Mouse (Mus musculus): ENCODE results near the gene Cbl. TPM values are rescaled to one million over a fixed set of nuclear protein-coding genes. Genes with fewer than 3 reads are reported as not detected.

Cbl gene
- polyA plus RNA-seq, 1 experiment: 14.1 TPM

DNA sequence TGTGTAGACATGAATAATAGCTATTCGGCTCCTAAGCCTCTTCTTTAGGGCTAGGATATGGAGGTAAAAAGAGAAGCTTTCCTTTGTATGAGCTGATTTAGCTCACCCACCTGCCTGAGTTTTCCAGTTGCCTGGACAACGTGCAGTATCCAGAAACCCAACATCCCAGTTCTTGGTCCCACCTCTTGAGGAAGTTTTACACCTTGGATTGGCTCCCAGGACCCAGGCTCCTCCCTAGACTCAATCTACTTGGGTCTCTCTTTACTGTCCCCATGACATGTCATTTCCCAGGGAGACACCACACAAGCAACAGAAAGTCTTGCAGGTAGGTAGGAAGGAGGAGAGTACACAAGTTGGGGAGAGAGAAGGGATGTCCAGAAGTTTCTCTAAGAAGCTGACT lies 6.5 kb upstream of the Cbl start, which contains the start of gene Ccdc153:
Gene Ccdc153, plus strand, starts transcription at position 278 of the 400 bp plus-strand sequence.
- no peak for DNase-seq (ENCODE audit: low read depth)

GRCm38 (mm10) chr9:44239447-44239846 lies 5.6 kb upstream of the Cbl start:
- DNase-seq (ENCODE audit: low read depth): no peak

GRCm38 (mm10) chr9:44238501-44239190 lies 4.8 kb upstream of the Cbl start:
- DNase-seq (ENCODE audit: low read depth): no peak

- no peak for DNase-seq (ENCODE audit: low read depth)
Observed at GRCm38 (mm10) chr9:44237128-44237527, 3.3 kb upstream of the Cbl start.

- no peak for DNase-seq (ENCODE audit: low read depth)
Observed at GRCm38 (mm10) chr9:44236601-44237000, 2.8 kb upstream of the Cbl start.

DNA sequence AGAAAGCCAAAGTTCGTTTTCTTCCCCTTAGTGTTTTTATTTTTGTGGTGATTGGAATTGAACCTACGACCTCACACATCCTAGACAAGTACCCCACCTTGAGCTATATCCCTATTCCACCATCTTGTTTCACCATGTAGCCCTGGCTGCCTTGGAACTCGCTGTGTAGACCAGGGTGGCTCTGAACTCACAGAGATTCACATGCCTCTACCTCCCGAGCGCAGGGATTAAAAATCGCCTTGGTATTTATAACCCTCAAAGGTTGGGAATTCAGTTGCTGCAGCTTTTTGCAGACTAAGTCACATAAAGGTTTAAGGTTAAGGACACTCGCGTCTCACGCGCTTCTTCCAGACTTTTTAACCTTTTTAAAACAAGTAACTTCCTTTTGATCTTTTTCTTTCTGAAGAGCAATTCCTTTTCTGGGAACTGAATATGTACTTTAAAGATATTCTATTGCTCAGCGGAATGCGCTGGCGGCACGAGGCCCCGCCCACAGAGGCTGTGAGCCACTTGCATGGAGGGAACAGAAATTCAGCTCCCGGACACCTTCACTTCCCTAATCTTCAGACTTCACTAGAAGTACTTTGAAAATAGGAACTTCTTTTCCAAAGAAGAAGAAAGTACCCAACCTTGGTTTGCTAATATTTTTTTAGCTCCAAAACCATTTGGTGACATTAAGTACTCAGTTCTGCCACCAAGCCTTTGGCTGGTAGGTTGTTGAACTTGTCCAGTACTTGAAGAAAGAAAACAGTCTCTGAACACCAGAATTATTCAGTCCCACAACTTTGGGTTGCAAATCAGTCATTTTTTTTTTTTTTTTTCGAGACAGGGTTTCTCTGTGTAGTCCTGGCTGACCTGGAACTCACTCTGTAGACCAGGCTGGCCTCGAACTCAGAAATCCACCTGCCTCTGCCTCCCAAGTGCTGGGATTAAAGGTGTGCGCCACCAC lies 904 bp upstream of the Cbl start:
- DNase-seq (ENCODE audit: low read depth): no peak

- DNase-seq (ENCODE audit: low read depth): peak; percentile 46
Observed at GRCm38 (mm10) chr9:44233021-44233801, 638 bp downstream of the Cbl start.

- DNase-seq (ENCODE audit: low read depth): peak; percentile 63
Observed at GRCm38 (mm10) chr9:44231609-44232008, 2.2 kb downstream of the Cbl start.

DNA sequence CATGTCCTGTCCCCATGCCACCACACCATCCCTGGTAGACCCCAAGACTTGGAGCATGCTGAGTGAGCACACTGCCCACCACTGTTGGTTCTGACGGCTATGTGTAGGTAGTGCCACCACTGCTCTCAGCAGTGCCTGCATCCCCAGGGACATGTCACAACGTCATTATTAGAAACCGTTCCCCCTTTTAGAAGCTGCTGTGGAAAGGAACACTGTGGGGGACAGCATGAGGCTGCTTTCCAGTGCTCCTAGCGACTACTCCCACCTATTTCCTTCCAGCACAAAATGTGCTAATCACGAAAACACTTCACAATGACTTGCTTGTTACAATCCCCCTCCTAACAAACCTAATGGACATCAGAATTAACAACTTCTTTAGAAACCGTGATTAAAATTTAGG lies 7.9 kb downstream of the Cbl start:
- no peak for DNase-seq (ENCODE audit: low read depth)

DNA sequence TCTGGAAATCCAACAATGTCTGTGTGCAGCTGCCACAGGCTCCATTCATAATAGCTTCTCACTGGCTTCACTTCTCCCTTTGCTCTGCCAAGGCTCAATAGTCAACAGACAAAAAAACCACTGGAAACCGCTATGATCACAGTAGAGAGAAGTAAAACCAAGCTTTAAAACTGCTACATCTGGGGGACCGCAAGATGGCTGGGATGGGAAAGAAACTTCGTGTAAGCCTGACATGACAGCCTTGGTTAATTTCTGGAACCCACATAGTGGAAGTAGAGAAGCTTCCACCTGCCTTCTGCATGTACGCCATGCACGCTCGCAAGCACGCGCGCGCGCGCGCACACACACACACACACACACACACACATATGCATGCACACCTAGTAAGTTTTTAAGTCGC lies 20.3 kb downstream of the Cbl start:
- no peak for DNase-seq (ENCODE audit: low read depth)

DNA sequence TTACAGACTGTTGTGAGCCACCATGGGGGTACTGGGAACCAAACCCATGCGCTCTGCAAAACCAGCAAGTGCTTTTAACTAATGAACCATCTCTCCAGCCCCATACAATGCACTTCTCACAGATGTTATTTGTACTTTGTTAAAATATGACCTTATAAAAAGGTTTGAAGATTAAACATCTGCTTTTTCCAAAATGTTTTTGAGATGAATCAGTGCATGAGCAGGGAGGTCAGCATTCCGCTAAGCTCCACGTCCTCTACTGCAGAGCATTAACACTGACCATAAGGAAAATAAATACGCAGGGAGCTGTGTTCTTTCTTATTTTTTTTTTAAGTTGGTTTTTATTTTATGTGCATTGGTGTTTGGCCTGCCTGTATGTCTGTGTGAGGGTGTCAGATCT lies 21.4 kb downstream of the Cbl start:
- DNase-seq (ENCODE audit: low read depth): no peak

DNA sequence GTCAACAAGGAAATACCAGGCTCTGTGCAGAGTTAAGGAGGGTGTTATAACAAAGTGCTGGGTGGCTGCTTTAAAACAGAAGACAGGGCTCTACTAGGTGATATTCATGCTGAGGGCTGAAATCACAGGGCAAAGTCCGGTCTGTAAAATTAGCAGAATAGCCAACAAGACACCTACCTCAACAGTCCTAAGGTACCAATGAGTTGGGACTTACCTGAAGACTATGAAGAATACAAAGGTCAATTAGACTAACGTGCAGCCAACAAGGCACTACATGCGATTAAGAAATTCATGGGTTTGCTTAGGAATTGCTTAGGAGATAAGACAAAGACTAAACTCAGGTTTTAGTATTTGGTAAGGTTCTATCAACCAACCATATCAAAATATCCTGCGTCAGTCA lies 24.4 kb downstream of the Cbl start:
- DNase-seq (ENCODE audit: low read depth): no peak

DNA sequence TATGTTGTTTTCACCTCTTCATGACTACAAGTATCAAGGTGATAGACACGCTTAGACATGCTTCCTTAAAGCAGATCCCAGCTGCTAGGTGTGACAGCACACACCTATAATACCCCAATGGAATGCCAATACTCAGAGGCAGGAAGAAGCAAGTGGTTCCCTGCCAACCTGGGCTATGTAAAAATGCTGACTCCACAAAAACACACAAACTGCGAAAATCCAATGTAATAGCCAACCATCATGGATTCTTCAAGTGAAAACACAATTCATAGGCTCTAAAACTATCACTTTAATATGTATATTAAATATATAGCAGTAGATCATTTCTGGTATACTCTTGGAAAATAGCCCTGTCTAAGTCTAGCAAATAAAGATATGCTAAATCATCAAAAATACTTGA lies 26.0 kb downstream of the Cbl start:
- no peak for DNase-seq (ENCODE audit: low read depth)

DNA sequence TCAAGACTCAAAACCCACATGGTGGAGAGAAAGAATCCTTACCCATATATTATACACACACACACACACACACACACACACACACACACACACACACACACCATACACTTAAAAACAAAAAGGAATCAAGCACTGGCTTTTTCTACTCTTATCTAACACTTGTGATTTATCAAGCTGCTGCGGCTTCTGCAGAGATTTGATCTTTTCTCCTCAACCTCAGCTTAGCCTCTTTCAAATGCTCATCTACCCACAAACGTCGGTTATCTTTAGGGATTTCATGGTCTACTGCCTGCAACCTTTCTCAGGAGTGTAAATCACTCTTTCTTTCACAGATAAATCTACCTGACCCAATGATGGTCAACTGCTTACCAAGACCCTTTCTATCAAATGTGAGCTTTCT lies 33.4 kb downstream of the Cbl start:
- no peak for DNase-seq (ENCODE audit: low read depth)

GRCm38 (mm10) chr9:44199580-44199979 lies 34.3 kb downstream of the Cbl start:
- DNase-seq (ENCODE audit: low read depth): peak; percentile 78

- no peak for DNase-seq (ENCODE audit: low read depth)
Observed at GRCm38 (mm10) chr9:44199166-44199565, 34.7 kb downstream of the Cbl start.

DNA sequence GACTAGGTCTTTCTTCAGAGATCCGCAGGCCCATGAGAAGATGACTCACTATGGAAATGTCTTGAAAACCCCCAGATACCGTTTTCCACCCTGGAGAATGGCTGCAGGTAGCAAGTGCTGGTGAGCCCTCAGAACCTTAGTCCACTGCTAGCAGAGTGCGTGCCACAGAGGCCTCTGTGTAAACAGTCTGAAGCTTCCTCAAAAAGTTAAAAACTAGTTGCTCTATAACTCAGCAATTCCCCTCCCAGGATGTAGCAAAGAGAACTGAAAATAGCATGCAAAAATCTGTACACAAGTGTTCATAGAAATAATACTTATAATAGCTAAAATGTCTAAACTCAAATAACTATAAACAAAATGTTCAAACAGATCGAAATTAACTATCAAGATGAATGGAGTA lies 37.5 kb downstream of the Cbl start:
- DNase-seq (ENCODE audit: low read depth): no peak

DNA sequence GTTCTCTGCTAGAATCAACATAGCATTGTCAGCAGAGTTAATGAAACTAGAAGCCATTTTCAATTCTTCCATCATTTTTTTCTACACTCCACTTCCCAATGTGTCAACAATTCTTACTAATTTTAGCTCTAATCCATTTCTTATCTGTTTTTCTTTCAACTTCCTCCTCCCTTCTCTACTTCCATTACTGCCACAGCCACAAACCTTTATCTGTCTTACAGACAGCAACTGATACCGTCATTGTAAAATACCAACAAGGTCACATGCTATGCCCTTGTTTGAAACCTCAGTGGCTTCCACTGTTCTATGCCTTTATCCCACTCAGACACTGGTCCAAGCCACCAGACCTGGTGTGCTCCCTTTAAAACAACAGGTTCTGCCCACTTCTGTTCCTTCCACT lies 39.8 kb downstream of the Cbl start:
- no peak for DNase-seq (ENCODE audit: low read depth)

- no peak for DNase-seq (ENCODE audit: low read depth)
Observed at GRCm38 (mm10) chr9:44192794-44193193, 41.1 kb downstream of the Cbl start.

GRCm38 (mm10) chr9:44192312-44192711 lies 41.5 kb downstream of the Cbl start:
- DNase-seq (ENCODE audit: low read depth): no peak

- peak; percentile 88 for DNase-seq (ENCODE audit: low read depth)
Observed at GRCm38 (mm10) chr9:44191166-44191565, 42.7 kb downstream of the Cbl start.

DNA sequence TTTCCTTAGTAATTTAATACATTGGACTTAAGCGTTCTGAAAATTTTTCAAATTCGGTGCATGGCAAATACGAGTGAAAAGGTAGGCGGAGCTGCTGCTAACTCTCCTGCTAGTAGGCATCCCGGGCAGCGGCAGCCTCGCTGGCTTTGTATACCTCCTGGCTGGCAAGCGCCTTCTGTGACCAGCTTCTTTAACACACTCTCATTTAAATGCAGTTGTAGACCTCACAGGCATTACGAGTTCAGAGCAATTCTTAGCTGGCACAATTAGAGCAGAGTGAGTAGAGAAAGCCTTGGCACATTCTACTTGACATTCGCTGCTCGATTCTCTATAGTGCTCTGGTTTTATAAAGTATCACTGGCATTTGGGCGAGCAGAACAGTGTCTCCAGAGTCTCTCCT lies 45.6 kb downstream of the Cbl start:
- no peak for DNase-seq (ENCODE audit: low read depth)
